Mouse (Mus musculus): ENCODE results near the gene Rubcnl. TPM values are rescaled to one million over a fixed set of nuclear protein-coding genes. Genes with fewer than 3 reads are reported as not detected.
A peak's percentile ranks its signal among the peaks of the same experiment; 100 is the strongest.

Gene Rubcnl
- polyA plus RNA-seq, 1 experiment: 8.3 TPM

DNA sequence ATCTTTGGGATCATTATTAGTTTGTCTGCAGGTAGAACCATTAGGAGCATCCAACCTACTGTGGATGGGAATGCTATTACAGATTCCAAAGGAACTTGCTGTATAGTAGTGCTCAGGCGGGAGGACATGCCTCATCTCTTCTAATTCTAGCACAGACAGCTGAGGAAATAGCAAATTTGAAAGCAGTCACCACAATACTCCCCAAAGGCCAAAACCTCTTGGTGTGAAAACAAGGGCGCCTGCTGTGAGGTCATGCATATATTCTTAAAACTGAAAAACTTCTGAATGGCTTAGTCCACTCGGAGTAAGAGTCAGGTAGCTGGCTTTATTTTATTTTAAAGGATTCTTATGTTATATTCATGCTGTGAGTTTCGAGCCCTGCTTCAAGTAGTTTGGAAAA, 16.9 kb downstream of the Rubcnl start:
- Histone ChIP-seq H3K27ac (ENCODE audit: insufficient read depth, low read depth, low read length) (0 out of 2 replicates have a peak overlapping the region, but pooled peaks have one; percentile 9), H3K4me1 (ENCODE audit: control insufficient read depth, insufficient read depth, low read length) (peaks cover 38% of the 10 kb centered on the region), H3K4me3 (ENCODE audit: insufficient read depth, low read length) (no peak overlapping the region)
- no peak for TF ChIP-seq CTCF (IDR thresholded peaks at IDR 0.05; ENCODE audit: low read depth, low read length)
- no peak for TF ChIP-seq POLR2A (IDR thresholded peaks at IDR 0.05; ENCODE audit: borderline replicate concordance, low read depth, low read length)

DNA sequence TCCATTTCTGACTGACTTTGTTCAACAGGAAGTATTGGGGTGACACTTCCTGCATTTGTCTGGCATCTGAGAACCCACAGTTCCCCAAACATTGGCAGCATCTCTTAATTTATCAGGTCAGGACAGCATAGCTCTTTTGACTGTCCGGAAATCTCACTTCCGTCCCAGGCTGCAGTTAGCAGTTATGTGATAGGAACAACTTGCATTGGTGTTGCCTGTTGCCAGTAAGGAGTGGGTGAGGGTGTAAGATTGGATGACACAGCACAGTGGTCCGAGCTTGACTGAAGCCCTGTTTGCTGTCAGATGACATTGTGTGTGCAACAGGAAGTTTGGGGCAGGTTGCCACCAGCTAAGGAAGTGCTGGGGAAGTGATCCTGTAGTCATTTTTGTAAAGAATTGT, 18.4 kb downstream of the Rubcnl start:
- no peak for TF ChIP-seq POLR2A (IDR thresholded peaks at IDR 0.05; ENCODE audit: borderline replicate concordance, low read depth, low read length)
- TF ChIP-seq CTCF (IDR thresholded peaks at IDR 0.05; ENCODE audit: low read depth, low read length): no peak
- H3K4me3 ChIP-seq (ENCODE audit: insufficient read depth, low read length): no peak overlapping the region
- H3K4me1 ChIP-seq (ENCODE audit: control insufficient read depth, insufficient read depth, low read length): peaks cover 38% of the 10 kb centered on the region
- H3K27ac ChIP-seq (ENCODE audit: insufficient read depth, low read depth, low read length): peak overlapping the region; percentile 66

DNA sequence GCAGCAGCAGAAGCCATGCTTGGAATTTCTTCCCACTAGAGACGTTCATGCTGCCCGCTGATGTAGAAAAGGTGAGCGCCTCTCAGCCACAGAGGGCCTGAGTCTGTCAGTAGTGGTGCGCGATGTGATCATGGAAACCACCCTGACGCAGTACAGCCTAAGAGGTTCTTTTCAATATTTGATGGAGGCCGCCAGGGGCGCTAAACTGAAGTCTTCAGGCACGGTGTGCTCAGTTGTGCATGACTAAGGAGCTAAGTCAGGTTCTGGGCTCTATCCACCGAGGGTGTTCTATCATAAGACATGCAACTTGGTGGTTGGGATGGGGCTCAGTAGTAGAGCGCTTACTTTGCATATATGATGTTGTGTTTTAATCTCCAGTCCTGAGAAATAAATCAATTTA, 19.6 kb downstream of the Rubcnl start:
- Histone ChIP-seq H3K4me3 (ENCODE audit: insufficient read depth, low read length) (no peak overlapping the region), H3K4me1 (ENCODE audit: control insufficient read depth, insufficient read depth, low read length) (peaks cover 30% of the 10 kb centered on the region), H3K27ac (ENCODE audit: insufficient read depth, low read depth, low read length) (no peak overlapping the region)
- TF ChIP-seq CTCF (IDR thresholded peaks at IDR 0.05; ENCODE audit: low read depth, low read length) (no peak), POLR2A (IDR thresholded peaks at IDR 0.05; ENCODE audit: borderline replicate concordance, low read depth, low read length) (no peak)

DNA sequence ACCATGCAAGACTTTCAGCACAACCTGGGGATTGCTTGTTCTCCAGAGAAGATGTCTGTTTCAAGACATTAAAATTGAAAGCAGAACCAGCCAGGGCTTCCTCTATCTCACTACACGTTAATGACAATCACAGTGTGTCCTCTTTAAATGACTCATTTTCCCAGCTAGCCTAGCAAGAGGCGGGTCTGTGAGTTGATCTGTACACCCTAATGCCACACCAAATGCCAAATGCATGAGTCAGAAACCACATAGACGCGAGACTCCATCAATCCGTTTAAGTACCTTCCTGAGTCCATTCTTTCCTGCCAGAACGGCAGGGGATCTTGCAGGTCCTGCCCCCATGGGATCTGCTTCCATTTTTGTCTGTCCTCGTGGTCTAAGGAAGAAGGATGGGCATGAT, 29.4 kb downstream of the Rubcnl start:
- TF ChIP-seq CTCF (IDR thresholded peaks at IDR 0.05; ENCODE audit: low read depth, low read length) (no peak), POLR2A (IDR thresholded peaks at IDR 0.05; ENCODE audit: borderline replicate concordance, low read depth, low read length) (no peak)
- Histone ChIP-seq H3K27ac (ENCODE audit: insufficient read depth, low read depth, low read length) (peak overlapping the region; percentile 51), H3K4me1 (ENCODE audit: control insufficient read depth, insufficient read depth, low read length) (peaks cover 22% of the 10 kb centered on the region), H3K4me3 (ENCODE audit: insufficient read depth, low read length) (peak overlapping the region; percentile 22; the same call in 1 of the 2 replicates)

DNA sequence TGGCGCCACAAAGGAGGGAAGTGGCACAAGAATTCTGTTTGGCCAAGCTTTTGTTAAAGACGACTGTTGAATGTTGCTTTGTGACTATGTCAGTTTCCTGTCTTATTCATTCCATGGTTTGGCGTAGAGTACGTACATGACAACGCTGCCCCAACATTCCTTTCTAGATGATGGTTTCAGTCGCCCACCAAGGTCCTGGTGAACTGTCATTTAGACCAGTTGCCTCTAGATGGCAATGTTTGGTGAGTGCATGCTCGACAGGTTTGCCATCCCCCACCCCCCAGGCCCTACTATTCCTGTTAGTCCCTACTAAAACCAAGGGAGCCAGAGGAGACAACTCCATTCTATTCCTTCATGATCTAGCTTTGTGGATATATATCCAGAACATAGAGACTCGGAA, 36.6 kb downstream of the Rubcnl start:
- Histone ChIP-seq H3K4me3 (ENCODE audit: insufficient read depth, low read length) (no peak overlapping the region), H3K4me1 (ENCODE audit: control insufficient read depth, insufficient read depth, low read length) (peaks cover 27% of the 10 kb centered on the region), H3K27ac (ENCODE audit: insufficient read depth, low read depth, low read length) (no peak overlapping the region)
- TF ChIP-seq POLR2A (IDR thresholded peaks at IDR 0.05; ENCODE audit: borderline replicate concordance, low read depth, low read length) (no peak), CTCF (IDR thresholded peaks at IDR 0.05; ENCODE audit: low read depth, low read length) (0 out of 2 replicates have a peak, but pooled peaks have one; percentile 18)

DNA sequence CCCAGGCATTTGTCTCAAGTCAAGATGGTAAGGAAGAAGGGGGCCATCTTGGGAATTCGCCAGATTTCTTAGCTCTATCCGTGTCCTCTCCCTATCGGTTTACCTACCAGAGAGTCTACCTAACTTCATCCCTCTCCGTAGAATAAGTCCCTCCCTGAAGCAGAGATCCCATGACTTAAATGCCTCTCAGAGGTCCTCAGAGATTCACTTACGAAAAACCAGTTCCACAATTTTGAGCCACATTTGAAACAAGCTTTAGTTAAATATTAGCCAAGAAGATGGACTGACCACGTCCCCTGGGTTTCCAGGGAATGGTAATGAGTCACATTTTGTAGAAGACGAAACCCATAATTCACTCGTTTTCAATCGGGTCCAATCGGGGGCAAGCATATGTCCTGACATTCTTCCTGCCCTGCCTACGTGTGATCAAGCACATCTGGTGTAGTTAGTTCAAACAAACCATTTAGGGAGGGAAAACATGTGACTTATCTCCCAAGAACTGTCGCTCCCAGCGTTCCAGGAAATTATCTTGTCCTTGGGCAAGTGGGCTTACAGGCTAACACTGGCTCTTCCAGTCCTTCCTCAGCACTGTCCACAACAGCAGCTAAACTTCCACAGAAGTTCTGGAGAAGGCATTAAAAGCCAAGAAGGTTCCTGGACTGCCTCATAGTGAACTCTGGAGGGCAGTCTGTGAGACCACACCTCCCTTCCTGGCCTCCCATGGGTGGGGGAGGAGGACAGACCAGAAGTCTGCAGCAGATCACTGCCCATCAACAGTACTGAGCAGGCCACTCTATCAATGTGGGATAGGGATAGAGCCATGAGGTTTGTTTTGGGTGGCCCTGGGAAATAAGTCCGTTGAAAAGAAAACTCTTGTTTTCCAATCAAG, 38.9 kb downstream of the Rubcnl start:
- Histone ChIP-seq H3K4me3 (ENCODE audit: insufficient read depth, low read length) (no peak overlapping the region), H3K4me1 (ENCODE audit: control insufficient read depth, insufficient read depth, low read length) (peaks cover 31% of the 10 kb centered on the region), H3K27ac (ENCODE audit: insufficient read depth, low read depth, low read length) (no peak overlapping the region)
- no peak for TF ChIP-seq CTCF (IDR thresholded peaks at IDR 0.05; ENCODE audit: low read depth, low read length)
- TF ChIP-seq POLR2A (IDR thresholded peaks at IDR 0.05; ENCODE audit: borderline replicate concordance, low read depth, low read length): no peak

DNA sequence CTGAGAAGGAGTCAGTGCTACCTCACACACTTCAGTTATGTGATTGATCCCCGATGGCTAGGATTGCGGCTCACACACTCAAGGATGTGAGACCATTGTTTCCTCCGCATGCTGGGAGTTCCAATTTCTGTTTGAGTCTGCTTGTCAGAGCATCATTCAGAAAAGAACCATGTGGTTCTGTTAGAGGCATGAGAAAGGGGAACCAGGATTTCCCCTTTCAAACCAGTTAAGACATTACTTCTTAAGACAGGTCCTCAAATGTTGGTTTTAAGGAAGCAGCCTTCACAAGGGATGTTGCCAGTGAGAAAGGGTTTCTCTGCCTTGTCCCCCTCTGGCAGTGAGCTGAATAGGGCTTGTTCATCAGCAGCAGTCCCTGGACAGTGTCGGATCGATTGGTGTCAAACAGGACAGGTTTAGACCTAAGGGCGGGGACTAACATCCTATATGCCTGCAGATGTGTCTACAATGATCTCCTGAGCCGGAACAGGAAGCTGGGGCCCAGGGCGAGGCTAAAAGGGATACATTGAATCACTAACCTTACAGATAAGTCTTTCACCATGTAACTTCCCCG, 41.1 kb downstream of the Rubcnl start:
- Histone ChIP-seq H3K27ac (ENCODE audit: insufficient read depth, low read depth, low read length) (peak overlapping the region; percentile 87), H3K4me3 (ENCODE audit: insufficient read depth, low read length) (peak overlapping the region; percentile 29), H3K4me1 (ENCODE audit: control insufficient read depth, insufficient read depth, low read length) (peaks cover 39% of the 10 kb centered on the region)
- TF ChIP-seq CTCF (IDR thresholded peaks at IDR 0.05; ENCODE audit: low read depth, low read length) (no peak), POLR2A (IDR thresholded peaks at IDR 0.05; ENCODE audit: borderline replicate concordance, low read depth, low read length) (no peak)

DNA sequence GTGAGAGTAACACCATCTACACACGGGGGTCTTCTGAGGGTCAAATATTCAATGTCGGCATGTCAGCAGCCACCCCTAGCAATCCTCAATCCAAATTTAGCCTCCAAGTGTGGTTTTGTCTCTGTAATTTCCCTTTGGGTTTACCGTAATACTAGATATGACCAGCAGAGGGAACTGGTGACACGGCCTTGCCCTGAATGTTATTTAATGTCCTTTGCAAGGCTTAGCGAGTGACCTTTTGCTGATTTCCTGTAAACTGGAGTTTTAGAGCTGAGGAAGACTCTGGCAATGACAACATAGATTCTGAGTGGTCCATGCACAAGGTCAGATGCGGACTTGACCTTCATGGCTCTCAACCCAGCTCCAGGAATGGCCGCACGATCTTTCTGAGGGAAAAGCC, 44.7 kb downstream of the Rubcnl start:
- TF ChIP-seq CTCF (IDR thresholded peaks at IDR 0.05; ENCODE audit: low read depth, low read length): no peak
- TF ChIP-seq POLR2A (IDR thresholded peaks at IDR 0.05; ENCODE audit: borderline replicate concordance, low read depth, low read length): no peak
- H3K27ac ChIP-seq (ENCODE audit: insufficient read depth, low read depth, low read length): no peak overlapping the region
- H3K4me1 ChIP-seq (ENCODE audit: control insufficient read depth, insufficient read depth, low read length): peaks cover 40% of the 10 kb centered on the region
- no peak overlapping the region for H3K4me3 ChIP-seq (ENCODE audit: insufficient read depth, low read length)

DNA sequence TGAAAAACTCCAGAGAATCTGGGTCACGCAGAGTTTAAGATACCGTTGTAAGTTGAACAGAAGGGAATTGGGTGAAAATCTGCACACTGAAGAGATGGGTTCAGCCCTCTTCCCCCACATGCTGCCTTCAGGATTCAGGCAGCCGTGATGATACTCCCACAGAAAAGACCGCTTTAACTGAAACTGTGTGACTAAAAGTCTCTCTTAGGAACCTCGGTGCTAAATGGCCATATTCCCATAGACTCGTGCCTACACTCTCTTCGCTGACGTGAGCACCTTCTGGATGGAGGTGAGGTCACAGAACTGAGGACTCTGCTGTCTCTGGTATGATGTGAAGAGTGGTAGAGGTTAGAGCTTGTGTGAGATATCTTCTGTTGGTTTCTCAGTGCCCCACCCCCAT, 48.1 kb downstream of the Rubcnl start:
- TF ChIP-seq CTCF (IDR thresholded peaks at IDR 0.05; ENCODE audit: low read depth, low read length) (no peak), POLR2A (IDR thresholded peaks at IDR 0.05; ENCODE audit: borderline replicate concordance, low read depth, low read length) (no peak)
- H3K4me3 ChIP-seq (ENCODE audit: insufficient read depth, low read length): no peak overlapping the region
- peaks cover 28% of the 10 kb centered on the region for H3K4me1 ChIP-seq (ENCODE audit: control insufficient read depth, insufficient read depth, low read length)
- H3K27ac ChIP-seq (ENCODE audit: insufficient read depth, low read depth, low read length): no peak overlapping the region

DNA sequence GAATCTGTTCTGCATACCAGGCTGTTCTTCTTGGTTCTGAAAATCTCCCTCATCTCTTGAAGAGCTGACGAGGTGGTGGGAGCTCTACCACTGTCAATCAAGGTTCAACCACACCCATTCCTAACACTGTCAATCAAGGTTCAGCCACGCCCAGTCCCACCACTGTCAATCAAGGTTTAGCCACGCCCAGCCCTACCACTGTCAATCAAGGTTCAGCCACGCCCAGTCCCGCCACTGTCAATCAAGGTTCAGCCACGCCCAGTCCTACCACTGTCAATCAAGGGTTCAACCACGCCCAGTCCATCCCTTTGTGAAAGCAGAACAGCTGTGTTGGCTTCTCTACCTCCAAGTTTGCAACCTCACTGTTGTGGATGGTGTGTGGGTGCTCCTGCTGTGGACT, 48.7 kb downstream of the Rubcnl start:
- H3K4me1 ChIP-seq (ENCODE audit: control insufficient read depth, insufficient read depth, low read length): peaks cover 30% of the 10 kb centered on the region
- H3K4me3 ChIP-seq (ENCODE audit: insufficient read depth, low read length): no peak overlapping the region
- no peak overlapping the region for H3K27ac ChIP-seq (ENCODE audit: insufficient read depth, low read depth, low read length)
- TF ChIP-seq CTCF (IDR thresholded peaks at IDR 0.05; ENCODE audit: low read depth, low read length): no peak
- TF ChIP-seq POLR2A (IDR thresholded peaks at IDR 0.05; ENCODE audit: borderline replicate concordance, low read depth, low read length): no peak
